Mouse (Mus musculus): ENCODE measurements around the gene Stx11.
"Not testable (repeated sequence)": the region's sequence is repeated elsewhere in the genome, so short reads cannot be mapped to it uniquely, and the experiment has no call there.

The Stx11 gene

GRCm38 (mm10) chr10:12961546-12961945, 2.6 kb downstream of the Stx11 start:
- DNase-seq (ENCODE audit: low spot score): no peak

GRCm38 (mm10) chr10:12957271-12957670, 6.8 kb downstream of the Stx11 start:
- no peak for DNase-seq (ENCODE audit: low spot score)

- DNase-seq (ENCODE audit: low spot score): no peak
Observed at GRCm38 (mm10) chr10:12955831-12956230, 8.3 kb downstream of the Stx11 start.

- DNase-seq (ENCODE audit: low spot score): not testable (repeated sequence)
Observed at GRCm38 (mm10) chr10:12951358-12951757, 12.7 kb downstream of the Stx11 start.

GRCm38 (mm10) chr10:12949299-12949698, 14.8 kb downstream of the Stx11 start:
- no peak for DNase-seq (ENCODE audit: low spot score)

GRCm38 (mm10) chr10:12947606-12948005, 16.5 kb downstream of the Stx11 start:
- no peak for DNase-seq (ENCODE audit: low spot score)

GRCm38 (mm10) chr10:12941018-12941761, 22.9 kb downstream of the Stx11 start:
- no peak for DNase-seq (ENCODE audit: low spot score)

- no peak for DNase-seq (ENCODE audit: low spot score)
Observed at GRCm38 (mm10) chr10:12938763-12939162, 25.3 kb downstream of the Stx11 start.

- no peak for DNase-seq (ENCODE audit: low spot score)
Observed at GRCm38 (mm10) chr10:12936079-12936478, 28.0 kb downstream of the Stx11 start.

- no peak for DNase-seq (ENCODE audit: low spot score)
Observed at GRCm38 (mm10) chr10:12935575-12935974, 28.5 kb downstream of the Stx11 start.

- no peak for DNase-seq (ENCODE audit: low spot score)
Observed at GRCm38 (mm10) chr10:12931492-12932400, 32.4 kb downstream of the Stx11 start.

- no peak for DNase-seq (ENCODE audit: low spot score)
Observed at GRCm38 (mm10) chr10:12930351-12930905, 33.7 kb downstream of the Stx11 start.

GRCm38 (mm10) chr10:12929857-12930174, 34.3 kb downstream of the Stx11 start:
- no peak for DNase-seq (ENCODE audit: low spot score)

GRCm38 (mm10) chr10:12929149-12929856, 34.8 kb downstream of the Stx11 start:
- no peak for DNase-seq (ENCODE audit: low spot score)

- DNase-seq (ENCODE audit: low spot score): no peak
Observed at GRCm38 (mm10) chr10:12928193-12928592, 35.9 kb downstream of the Stx11 start.

- peak; percentile 81 for DNase-seq (ENCODE audit: low spot score)
Observed at GRCm38 (mm10) chr10:12922574-12923353, 41.3 kb downstream of the Stx11 start.

- DNase-seq (ENCODE audit: low spot score): no peak
Observed at GRCm38 (mm10) chr10:12922077-12922573, 42.0 kb downstream of the Stx11 start.

GRCm38 (mm10) chr10:12921551-12922040, 42.5 kb downstream of the Stx11 start:
- no peak for DNase-seq (ENCODE audit: low spot score)

GRCm38 (mm10) chr10:12919287-12919686, 44.8 kb downstream of the Stx11 start:
- no peak for DNase-seq (ENCODE audit: low spot score)

GRCm38 (mm10) chr10:12917626-12918025, 46.5 kb downstream of the Stx11 start:
- no peak for DNase-seq (ENCODE audit: low spot score)

- no peak for DNase-seq (ENCODE audit: low spot score)
Observed at GRCm38 (mm10) chr10:12916376-12916775, 47.7 kb downstream of the Stx11 start.

Data from urinary bladder, postnatal 10 days (tissue).